Mouse (Mus musculus): ENCODE measurements around the gene Kdm2b. TPM values are rescaled to one million over a fixed set of nuclear protein-coding genes. Genes with fewer than 3 reads are reported as not detected.

Kdm2b gene
- total RNA-seq, 2 experiments from 2014 or later, result 41.3 to 54.5 TPM

- no peak for DNase-seq (ENCODE audit: low spot score in 2 of 2)
Measured at GRCm38 (mm10) chr5:122898963-122899776, 90.5 kb downstream of the Kdm2b start.

- DNase-seq (ENCODE audit: low spot score in 2 of 2), result no peak
Measured at GRCm38 (mm10) chr5:122898153-122898552, 91.5 kb downstream of the Kdm2b start.

DNA sequence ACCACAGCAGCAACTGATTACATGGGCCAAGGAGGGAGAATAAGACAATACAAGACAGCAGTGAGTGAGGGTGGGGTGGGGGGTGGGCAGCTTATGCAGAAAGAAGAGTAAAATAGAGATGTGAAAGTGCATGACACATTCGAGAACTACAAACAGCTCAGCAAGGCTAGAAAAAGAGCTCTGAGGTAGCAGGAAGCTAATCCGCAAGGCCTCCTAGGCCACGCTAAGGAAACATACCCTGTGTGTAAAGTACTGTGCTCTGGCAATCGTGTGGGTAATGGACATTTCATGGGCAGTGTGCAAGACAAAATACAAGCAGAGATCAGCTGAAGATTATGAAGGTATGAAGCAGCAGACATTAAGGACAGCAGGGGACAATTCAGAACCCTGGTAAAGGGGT lies 94.8 kb downstream of the Kdm2b start:
- DNase-seq (ENCODE audit: low spot score in 2 of 2), result no peak

DNA sequence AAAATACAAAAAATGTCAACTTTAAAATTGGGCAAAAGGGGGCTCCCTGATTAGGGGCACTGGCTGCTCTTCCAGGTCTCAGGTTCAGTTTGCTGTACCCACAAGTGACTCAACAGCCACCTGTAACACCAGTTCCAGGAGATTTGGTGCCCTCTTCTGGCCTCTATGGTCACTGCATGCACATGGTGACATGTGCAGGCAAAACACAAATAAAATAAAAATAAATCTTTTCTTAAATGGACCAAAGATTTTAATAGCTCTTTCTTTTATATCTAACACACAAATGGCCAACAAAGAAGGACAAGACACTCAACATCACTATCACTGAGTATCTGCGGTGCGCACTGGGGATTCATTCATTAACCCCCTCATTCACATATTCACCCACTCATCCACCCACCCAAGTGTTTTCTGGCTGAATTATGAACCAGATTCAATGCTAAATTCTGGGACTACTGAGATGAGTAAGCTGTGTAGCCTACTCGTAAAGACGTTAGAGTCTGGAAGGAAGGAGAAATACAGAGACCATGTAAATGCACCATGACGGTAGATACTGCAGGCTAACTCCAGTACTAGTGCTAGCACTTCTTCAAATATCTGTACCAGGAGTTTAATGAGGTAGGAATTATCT lies 95.5 kb downstream of the Kdm2b start:
- peak; percentile 48 to 53 for DNase-seq (ENCODE audit: low spot score in 2 of 2)

DNA sequence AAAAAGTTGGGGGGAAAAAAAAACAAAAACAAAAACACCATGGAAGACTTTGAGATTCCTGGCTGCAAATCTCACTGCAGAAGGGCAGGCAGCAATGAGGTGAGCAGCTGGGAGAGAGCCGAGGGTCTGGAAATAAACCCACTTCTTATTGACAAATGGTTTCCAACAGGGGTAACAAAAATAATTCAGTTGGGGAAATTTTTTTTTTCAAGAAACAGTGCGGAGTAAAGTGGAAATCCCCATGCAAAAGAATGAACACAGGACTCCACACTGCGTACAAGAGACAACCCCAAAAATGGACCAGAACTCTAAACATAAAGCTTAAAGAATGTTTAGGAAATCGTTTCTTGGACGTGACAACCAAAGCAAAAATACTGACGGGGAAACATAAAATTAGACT lies 96.4 kb downstream of the Kdm2b start:
- no peak for DNase-seq (ENCODE audit: low spot score in 2 of 2)

DNA sequence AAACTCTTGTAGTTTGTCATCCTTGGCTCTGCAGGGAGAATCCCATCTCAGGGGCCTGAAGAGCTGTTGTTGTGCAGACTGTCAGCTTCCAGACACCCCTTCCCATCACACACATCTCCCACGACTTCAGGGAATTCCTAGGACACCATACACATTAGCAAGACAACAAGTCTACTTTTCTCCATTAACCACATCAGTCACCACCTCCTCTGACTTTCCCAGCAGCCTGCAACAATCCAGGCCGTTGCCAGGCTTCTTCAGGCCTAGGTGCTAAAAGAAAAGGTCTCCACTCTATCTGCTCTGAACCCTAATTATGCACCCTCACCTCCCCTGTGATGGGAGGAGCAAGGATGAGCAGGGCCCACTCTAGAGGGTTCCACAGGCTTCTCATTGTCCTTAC lies 99.2 kb downstream of the Kdm2b start:
- no peak for DNase-seq (ENCODE audit: low spot score in 2 of 2)

DNA sequence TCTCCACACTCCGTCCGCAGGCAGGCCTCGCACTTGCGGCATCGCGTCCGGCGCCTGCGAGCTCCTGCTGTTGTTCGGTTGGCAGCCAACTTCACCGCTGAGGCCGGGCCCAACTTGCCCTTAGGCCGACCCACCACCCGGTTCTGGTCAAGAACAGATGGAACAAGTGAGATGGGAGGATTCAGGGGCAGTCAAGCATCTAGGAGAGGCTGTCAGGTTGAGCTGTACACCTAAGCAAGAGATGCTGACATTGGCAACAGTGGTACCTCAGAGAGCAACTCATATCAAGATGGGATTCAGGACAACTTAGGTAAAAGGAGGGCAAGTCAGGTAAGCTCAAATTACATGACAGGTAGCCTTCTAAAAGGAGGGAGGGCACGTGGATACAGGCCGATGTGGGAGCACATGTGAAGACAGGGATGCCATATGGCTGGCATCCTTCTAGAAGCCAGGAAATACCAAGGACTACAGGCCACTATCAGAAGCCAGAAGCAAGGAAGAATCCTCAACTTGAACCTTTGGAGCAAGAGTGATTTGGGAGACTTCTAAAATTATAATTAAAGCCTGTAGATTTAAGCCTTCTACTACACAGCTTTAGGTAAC lies 100.9 kb downstream of the Kdm2b start:
- DNase-seq (ENCODE audit: low spot score in 2 of 2), result no peak

- no peak for DNase-seq (ENCODE audit: low spot score in 2 of 2)
Measured at GRCm38 (mm10) chr5:122887926-122888611, 101.6 kb downstream of the Kdm2b start.

- DNase-seq (ENCODE audit: low spot score in 2 of 2), result no peak
Measured at GRCm38 (mm10) chr5:122887033-122887432, 102.6 kb downstream of the Kdm2b start.

GRCm38 (mm10) chr5:122884594-122885348 lies 104.9 kb downstream of the Kdm2b start:
- DNase-seq (ENCODE audit: low spot score in 2 of 2), result no peak

DNA sequence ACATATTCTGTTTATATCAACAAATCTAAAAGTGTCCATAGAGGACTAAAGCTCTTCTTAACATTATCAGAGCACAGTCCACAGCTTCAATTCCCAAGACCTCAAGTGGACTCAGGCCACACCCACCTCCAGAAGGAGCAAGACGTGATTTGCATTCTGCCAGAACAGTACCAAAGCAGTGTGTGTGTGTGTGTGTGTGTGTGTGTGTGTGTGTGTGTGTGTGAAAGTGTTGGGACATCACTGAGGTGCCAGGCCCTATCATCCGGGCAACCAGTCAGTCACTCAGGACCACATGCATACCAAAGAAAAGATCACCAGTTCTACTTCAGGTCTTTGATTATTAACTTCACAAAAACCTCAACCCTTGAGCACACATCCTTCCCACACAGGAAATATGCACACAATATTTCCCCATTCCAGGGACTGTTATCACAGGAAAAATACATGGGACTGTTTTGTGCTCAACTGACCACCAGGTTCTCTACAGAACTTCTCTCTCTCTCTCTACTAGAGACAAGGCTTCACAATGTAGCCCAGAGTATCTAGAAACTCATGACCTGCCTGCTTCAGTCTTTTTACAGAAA lies 105.9 kb downstream of the Kdm2b start:
- no peak for DNase-seq (ENCODE audit: low spot score in 2 of 2)

GRCm38 (mm10) chr5:122883237-122883636 lies 106.4 kb downstream of the Kdm2b start:
- DNase-seq (ENCODE audit: low spot score in 2 of 2), result no peak

DNA sequence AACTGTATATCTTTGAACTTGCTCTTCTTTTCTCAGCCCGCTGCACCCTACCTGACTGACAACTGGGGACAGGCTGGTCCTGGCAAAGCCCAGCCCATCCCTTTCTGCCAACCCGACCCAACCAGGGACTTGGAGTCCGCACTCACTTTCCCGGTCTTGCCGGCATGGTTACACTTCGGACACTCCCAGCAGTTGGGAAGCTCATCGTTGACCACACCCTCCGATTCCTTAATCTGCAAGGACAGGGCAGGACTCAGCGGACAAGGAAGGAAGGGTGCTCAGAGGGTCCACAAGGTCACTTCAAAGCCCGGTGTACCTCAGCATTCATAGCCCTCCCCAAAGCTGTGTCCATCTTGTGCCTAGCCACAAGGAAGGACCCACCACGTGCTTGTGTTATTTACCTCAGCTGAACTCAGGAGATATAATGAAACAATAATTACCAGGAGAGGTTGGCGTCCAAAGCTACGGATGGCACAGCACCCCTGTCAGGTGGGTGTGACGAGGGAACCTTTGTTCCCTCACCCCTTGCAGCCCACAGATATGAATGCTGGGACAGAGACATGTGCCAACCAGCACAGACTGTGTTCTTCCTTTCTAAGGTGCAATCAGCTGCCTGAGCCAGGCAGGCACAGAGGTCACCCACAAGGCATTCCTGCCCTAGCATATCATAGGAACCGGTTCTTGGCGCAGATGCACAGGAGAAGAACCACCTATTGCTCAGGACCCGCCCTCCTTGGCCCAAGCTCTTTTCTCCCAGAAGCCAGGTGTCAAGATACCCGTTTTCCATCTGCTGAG lies 107.2 kb downstream of the Kdm2b start:
- DNase-seq (ENCODE audit: low spot score in 2 of 2), result no peak

- peak; percentile 64 to 72 for DNase-seq (ENCODE audit: low spot score in 2 of 2)
Measured at GRCm38 (mm10) chr5:122881313-122881712, 108.3 kb downstream of the Kdm2b start.

- no peak for DNase-seq (ENCODE audit: low spot score in 2 of 2)
Measured at GRCm38 (mm10) chr5:122880241-122880980, 109.2 kb downstream of the Kdm2b start.

DNA sequence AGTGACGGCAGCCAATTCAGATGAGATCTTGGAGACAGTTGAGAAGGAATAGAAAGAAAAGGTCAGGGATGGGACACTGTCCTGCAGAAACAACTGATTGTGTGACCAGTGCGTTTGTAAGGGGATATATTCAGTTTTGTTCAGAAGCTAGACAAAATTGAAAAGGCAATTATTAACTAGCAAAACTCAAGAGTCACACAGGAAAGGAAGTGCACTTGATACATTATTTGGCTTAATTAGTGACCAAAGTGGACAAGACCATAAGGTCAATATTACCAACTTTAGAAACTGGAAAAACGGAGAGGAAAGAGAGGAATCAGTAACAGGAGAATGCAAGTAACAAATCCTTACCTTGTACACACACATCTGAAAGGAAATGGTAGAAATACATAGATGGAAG lies 113.0 kb downstream of the Kdm2b start:
- DNase-seq (ENCODE audit: low spot score in 2 of 2), result no peak

- DNase-seq (ENCODE audit: low spot score in 2 of 2), result no peak
Measured at GRCm38 (mm10) chr5:122874359-122874758, 115.3 kb downstream of the Kdm2b start.

GRCm38 (mm10) chr5:122873573-122873972 lies 116.0 kb downstream of the Kdm2b start:
- no peak for DNase-seq (ENCODE audit: low spot score in 2 of 2)

DNA sequence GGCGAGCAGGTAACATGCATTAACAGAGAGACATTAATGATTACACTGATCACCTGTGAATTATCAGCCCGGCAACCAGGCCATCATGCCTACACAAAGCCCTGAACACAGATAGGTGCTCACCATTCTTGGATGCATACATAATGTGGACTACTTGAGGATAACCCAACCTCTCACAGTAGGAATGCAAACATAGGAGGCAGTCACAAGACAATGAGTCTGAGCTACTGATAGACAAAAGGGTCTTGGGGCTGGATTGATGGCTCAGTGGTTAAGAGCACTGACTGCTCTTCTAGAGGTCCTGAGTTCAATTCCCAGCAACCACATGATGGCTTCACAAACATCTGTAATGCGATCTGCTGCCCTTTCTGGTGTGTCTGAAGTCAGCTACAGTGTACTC lies 117.0 kb downstream of the Kdm2b start:
- DNase-seq (ENCODE audit: low spot score in 2 of 2), result no peak

Measured in layer of hippocampus, postnatal 14 days (tissue).